Mouse (Mus musculus): ENCODE measurements at regions not wholly inside any gene's neighbourhood (a gene's known extent, or its start where the extent isn't known, plus 50 kb on each side); places are given as distances from the start of the nearest gene placed in this dataset.

DNA sequence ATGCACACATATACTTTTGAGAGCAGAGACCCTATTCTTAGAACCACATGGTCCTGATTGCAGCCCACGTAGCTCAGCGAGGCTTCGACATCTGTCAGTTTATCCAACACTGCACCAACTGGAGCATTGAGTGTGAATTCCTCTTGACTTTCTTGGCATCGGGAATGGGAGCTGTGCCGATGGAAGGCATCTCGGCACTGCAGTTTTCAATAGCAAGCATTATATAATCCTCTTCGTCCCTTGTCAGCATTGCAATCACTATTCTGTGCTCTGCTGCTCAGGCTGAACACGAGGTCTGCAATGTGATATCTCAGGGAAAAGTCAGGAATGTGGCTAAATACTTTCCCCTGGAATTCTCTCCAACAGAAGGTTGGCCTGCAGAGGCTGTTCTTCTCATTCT is 224.6 kb downstream of the Lnpk start:
- DNase-seq (ENCODE audit: low spot score), result no peak

DNA sequence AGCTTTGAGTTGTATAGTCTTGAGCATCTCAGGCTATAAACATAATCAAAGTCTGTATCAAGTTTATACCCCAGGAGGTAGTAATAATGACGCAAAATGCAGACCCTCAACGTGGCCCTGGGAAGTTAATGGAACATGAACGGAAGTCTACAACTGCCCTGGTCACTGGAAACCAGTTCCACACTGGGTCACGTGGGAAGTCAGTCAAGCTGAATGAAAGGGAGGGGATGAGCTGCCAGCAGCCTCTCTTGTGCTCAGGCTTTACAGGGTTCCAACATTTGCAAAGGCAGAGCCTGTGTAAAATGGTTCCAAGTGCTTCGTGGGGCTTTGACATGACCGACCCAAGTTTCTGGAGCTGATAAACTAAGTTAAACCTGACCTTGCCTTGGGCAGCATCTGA is 229.4 kb downstream of the Lnpk start:
- no peak for DNase-seq (ENCODE audit: low spot score)

DNA sequence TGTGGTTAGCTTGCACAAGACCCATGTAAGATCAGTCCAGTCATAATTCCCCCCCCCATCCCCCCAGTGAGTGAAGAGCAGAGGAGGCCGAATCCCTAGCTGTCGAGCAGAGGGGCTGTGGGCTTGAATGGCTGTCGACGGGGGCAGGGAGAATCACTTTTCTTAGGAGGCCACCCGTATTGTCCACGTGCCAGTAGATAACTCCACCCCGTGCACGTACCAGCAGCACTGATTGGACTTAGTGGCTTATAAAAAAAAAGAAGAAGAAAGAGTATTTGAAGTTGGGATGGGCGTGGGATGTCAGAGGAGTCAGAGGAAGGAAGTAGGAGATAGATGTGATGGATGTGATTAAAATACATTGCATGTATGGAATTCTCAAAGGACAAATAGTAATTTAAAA is 272.9 kb downstream of the Lnpk start:
- no peak for DNase-seq (ENCODE audit: low spot score)

DNA sequence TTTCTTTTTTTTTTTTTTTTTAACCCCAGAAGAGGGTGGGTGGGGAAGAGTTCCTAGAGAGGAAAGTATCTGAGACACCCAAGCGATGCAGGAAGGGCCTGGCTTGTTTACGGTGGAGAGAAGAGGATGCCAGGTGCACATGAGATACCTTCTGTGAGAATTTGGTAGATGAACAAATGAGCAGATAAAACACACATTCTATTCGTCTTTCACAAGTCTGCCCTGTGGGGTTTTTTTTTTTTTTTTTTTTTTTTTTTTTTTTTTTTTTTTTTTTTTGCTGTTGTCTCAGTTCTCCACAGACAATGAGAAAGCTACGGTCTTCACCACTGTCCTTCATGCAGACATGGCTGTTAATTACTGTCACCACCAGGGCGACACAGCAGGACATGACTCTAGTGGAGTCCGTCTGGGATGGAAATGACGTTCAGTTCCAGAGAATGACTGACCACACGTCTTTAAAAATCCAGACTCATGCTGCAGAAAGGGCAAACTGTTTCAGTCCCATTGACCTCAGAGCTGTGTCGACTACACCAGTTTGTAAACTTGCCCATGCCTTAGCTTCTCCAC is 278.3 kb downstream of the Lnpk start:
- DNase-seq (ENCODE audit: low spot score), result peak; percentile 42

DNA sequence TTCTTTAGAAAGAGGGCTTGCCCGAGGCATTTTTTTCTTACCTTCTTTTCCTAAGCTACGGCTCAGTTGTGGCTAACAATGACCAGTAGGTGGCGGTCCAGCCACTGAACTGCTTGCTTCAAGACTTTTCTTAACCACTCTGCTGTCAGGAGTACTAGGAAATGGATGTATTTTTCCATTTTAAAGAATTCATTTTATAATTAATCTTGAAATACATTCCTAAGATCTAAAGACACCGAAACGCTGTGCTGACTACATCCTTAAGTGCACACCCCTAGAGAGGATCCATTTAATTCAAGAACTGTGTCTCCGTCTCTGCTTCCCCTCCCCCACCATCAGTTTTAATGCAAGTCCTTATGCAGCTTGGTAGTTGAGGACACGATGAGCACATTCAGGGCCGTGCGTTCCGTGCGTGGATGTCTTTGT is 278.9 kb downstream of the Lnpk start:
- peak; percentile 89 for DNase-seq (ENCODE audit: low spot score)

DNA sequence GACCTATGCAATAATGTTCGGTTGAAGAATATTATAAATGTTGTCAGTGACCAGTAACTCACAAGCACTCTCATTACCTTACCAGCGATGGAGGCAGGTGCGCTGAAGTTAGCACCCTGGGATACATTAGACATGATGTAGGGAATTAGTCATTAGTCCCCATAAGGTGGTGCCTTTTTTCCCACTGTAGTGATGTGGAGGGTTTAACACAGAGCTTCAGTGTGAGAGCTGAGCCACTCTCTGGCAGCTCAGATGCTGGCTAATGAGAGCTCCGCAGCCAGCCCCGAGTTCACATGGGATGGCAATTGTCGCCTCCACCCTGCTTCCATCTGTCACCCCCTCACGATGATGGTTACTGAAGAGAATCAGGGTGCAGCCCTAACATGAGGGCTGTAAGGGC is 286.6 kb downstream of the Lnpk start:
- DNase-seq (ENCODE audit: low spot score), result no peak

DNA sequence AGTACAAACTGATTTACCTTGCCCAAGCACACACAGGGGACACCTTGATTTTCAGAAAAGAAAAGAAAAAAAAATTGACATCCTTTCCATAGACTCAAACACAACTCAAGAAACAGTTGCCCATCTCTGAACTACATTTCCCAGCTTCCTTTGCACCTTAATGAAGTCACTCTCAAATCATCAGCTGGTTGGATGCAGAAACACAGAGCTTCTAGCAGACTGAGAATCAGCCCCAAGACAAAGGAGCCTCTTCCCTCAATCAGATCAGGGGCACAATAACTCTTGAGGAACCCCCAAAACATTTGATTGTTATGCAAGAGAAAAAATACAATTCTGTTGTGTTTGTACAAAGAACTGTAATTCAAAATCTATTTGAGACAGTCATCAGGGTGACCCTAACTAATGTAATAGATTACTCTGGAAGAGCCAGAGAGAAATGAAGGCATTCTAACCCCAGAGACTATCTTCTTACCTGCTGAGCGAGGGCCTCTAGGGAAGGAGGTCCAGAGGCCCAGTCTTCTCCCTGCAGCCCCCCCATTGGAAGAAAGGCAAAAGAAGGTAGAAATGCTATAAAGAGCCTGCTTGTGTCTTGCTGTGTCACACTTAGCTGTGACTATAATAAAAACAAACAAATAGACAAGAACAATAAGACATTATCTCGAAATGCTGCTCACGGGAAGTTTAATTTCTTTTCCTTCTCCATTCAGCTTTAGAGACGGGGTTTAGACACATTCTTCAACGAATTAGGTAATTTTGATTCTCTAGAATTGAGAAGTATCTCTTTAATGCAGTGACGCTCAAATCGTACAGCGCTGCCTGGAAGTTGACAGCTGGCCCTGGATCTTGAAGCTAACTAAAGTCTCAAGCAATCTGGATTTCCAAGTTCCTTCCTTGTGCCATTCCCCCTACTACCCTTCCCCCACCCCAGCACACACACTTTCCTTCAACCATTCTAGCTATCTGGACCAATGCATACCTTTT is 287.5 kb downstream of the Lnpk start:
- peak; percentile 64 for DNase-seq (ENCODE audit: low spot score)

DNA sequence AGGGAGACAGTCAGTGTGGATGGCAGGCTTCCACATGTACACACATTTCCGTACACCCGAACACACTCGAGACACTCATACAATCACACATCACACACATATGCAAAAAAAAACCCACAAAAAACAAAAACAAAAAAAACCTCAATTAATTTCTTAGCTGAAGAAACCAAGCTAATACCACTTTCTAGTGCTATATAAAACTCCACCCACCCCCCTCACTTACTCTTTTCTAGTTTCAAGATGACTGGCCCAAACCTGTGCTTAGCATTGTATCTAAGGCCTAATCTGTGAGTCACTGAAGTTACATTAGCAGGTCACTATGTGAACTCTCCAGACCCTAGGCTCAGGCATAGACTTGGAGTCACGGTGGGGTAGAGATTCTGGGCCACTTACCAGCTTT is 293.6 kb downstream of the Lnpk start:
- DNase-seq (ENCODE audit: low spot score), result no peak

DNA sequence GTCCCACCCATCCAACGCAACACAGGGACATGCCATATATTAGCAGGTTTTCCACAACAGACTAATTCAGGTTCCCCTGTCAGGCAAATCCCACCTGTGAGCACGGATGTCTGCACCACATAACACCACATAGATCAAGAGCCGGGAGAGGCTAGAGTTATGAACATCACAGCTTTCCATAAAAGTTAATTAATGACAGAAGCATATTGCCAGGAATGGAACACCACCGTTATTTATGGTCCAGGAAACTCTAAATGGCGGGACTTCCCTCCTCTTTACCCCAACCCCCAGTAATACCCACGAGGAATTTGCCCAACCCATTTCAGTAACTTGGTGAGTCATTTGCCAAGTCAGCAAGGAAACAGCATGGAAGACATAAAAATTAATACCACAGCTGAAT is 314.3 kb downstream of the Lnpk start:
- no peak for DNase-seq (ENCODE audit: low spot score)

DNA sequence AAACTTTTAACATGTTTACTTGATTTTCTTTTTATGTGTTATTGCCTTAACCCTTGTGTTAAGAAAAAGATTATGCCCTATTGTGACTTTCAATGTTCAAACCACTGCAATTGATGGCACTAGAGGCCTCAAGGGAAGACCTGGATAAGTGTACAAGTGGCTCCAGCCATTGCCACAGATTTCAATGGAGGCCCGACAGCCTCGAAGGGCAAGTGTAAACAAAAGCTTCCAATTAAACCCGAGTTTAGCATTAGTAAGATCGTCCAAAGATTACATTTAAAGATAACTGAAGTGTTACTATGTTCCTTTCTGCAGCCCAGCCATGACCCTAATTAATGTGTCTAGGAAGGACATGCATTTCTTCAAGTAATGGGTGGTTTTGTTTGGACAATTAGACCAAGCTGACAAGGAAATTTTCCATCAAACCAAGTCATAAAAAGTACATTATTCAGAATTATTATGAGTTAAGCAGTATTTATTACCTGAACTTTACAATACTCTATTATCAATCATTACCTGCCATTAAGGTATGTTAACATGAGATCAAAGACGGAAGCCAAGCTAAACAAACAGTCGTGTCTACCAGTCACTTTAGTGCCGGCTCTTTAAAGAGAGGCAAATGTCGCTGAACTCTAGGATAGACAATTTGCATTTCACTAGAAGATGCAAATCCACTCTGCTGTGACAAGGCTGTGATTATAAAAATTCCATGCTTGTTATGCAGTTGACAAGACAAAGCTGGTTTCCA is 322.0 kb downstream of the Lnpk start:
- DNase-seq (ENCODE audit: low spot score), result no peak

DNA sequence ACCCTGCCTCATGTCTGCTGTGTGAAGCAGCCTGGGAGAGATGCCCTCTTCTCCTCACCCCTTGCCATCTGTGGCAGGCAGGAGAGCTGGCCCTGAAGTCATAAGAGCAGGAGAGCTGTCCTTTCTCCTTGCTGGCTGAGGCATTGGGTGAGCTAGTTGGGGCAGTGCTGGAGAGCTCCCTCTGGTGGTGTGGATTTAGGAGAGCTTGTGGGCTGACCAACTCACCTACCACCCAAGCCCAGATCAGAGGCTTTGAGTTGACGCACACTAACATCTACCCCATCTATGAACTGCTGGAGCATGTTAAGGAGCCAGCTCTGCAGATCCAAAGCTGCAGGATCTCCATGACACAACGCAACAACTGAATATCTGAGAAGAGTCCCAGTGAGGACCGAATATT is 331.7 kb downstream of the Lnpk start:
- no peak for DNase-seq (ENCODE audit: low spot score)

DNA sequence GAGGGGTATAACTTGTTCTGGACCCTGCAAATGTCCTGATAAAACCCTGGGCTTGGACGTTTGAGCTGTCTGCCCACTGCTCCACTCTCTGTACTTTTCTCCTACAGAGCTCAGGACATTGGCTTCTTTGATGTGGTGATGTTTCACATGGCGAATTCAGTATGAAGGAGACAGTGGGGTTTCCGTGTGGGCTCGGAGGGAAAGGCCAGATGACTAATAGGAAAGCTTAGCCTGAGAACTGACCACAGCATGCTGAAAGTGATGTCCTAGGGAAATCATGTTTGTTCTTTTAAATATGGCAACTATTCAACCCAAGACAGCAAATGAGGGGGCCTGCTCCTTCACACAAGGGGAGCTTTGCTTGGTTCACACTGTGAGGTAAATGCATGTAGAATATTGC is 332.6 kb downstream of the Lnpk start:
- no peak for DNase-seq (ENCODE audit: low spot score)

DNA sequence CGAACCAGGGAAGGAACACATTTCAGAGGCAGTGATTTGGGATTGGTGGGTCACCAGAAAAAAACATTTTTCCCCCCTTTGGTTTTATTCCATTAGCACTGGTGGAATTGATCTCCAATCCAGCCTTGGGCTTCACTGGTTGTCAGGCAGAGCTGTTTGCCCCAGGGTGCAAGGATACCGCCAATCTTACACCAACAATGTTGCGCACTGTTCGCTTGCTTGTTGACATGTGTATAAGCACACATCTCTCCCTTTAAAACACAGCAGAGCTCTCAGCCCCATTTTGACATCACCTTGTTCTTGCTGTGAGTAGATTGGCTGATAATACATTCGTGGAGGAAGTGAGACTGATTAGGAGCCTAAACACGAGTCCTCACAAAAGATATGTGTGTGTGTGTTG is 333.1 kb upstream of the Atp5g3 start:
- no peak for DNase-seq (ENCODE audit: low spot score)

DNA sequence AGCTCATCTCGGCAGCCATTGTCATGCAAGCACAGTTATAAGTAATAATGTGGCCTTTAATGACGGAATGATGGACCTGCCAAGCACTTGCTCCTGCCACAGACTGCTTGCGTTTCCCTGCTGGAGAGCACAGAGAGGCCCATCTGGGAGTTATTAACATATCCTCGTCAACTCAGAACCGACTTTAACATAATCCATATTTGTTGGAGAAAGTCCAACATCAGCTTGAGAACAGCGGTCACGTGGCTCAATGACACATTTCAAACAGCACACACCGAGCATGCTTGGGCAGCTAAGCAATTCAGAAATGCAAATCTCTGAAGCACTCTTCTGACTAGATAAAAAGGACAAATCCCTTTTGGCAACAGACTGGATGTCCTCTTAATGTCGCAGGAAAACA is 332.7 kb upstream of the Atp5g3 start:
- no peak for DNase-seq (ENCODE audit: low spot score)

DNA sequence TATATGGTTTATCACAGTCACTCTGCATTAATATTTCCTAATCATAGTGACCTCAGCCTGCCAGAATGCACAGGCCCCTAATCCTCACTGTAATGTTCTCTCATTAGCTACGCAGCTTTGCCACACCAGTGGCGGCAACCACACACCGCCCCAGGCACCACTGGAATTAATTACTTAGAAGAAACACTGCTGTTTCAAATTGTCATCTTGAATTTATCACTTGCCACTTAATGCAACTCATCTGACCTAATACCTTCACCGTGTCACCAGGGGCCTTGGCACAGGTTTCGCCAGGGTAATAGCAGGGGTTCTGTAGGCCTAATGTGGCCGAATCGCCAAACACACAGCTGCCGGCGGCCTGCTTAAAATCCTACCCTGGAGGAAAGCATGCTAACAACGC is 328.5 kb upstream of the Atp5g3 start:
- peak; percentile 55 for DNase-seq (ENCODE audit: low spot score)

DNA sequence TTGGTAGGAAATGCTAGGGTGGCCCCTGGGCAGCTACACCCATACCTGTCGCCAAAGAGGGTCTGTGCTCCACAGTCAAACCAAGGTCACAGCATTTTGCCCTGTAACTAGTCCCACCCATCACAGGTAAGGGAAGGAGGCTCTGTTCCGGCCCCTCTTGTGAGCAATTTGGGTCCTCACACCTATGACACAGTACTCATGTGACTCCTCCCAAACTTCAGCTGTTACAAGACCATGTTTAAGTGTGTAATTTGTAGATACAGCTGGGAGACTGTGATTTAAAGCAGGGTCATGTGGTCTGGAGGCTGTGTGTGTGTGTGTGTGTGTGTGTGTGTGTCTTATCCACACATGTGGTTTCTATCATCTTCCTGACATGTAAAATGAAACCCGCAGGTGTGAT is 306.3 kb upstream of the Atp5g3 start:
- DNase-seq (ENCODE audit: low spot score), result no peak

DNA sequence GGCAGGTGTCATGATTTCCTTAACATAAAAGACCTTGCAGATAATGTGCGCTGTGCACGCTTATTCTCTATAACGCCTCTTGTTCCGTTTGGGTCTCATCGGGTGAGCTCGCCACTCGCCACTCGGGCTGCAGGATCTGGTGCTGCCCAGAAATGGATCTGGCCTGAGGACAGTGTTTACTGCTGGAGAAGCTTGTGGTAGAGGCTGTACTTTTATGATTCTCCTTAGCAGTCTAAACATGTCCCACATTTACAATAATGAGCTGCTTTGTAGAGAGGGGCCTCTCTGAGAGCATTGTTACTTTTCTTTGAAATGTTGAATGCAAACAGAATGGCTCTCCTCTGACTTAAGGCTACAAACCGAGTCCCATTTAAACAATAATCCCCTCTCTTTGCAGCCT is 299.1 kb upstream of the Atp5g3 start:
- DNase-seq (ENCODE audit: low spot score), result no peak

DNA sequence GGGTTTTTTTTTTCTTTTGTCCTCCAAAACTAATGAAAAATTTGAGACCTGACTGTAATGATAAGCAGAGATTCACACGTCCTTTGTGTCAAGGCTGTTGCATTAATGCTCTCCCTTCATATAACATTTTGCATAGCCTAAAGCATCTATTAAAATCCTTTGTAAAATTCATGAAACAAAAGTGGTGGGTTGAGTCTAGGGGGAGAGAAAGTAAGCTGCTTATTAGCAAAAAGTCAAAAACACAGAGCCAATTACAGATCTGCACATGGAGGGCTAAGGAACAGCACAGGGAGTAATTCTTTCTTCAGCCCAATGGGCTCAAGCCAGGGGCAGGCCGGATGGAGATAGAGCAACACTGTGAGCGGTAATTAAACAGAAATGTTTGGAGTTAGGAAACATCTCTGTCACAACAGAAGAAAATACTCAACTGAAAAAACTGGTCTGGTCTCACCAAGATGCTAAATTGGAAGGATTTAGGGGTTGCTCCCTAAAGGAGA is 298.3 kb upstream of the Atp5g3 start:
- no peak for DNase-seq (ENCODE audit: low spot score)

DNA sequence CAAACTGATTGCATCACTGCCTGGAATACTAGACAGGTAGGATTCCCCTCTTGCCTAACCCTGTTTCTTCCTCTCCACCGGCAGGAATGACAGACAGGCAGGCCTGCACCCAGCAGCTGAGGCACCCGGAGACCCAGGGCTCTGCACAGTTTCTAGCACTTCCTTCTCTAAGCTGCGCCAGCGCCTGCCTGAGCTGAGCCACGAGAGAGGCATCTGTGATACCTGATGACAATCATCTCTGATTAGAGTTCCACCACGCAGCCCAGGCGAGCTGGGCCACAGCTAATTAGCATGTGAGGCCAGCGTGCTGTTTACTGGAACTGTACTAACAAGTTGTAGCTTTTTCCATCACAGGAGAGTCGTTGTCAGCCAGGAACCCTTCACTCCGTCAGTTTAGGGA is 296.3 kb upstream of the Atp5g3 start:
- DNase-seq (ENCODE audit: low spot score), result no peak

DNA sequence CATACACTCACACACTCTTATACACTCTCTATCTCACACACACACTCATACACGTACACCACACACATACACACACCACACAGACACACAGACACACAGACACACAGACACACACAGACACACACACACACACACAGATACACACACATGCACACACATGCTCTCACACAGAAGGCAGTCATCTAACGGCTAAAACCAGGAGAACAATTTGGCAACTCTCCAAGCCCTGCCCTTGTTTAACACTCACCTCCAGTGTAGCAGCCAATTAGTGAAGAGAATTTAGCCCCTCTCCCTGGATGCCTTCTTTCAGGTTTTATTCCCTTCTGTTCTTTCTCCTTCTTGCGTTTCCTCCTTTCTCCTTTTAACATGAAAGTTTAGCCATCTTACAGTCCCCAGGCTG is 291.6 kb upstream of the Atp5g3 start:
- DNase-seq (ENCODE audit: low spot score), result no peak

DNA sequence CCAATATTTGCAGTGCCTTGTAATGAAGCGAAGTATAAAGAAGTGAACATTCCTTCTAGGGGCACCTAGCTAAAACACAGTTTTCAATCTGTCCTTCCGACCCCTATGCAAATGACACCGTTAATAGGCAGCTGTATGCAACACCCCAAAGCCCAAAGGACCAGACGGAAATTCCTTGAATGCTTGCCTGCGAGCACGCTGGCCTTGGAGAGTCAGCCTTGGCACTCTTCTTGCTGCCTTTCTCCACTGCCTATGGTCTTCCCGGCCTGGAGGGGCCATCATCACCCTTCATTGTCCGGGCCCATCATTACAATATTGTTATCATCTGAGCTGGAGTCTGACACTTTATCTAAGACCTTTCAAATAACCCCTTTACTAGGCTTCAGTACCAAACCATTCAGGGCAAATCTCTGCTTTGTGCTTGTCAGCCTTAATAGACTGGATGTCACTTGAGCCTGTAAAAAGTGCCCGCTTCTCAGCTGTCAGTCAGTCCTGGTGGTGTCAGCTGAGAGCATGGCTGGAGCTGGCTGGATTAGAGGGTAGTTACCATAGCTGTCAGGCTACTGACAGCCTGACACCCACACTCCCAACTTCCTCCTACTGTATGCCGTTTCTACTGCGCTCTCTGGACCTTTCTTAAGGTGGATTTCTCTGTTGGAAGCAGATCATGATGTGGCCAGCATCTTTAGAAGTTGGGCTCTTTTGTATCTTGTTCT is 290.6 kb upstream of the Atp5g3 start:
- DNase-seq (ENCODE audit: low spot score), result no peak

DNA sequence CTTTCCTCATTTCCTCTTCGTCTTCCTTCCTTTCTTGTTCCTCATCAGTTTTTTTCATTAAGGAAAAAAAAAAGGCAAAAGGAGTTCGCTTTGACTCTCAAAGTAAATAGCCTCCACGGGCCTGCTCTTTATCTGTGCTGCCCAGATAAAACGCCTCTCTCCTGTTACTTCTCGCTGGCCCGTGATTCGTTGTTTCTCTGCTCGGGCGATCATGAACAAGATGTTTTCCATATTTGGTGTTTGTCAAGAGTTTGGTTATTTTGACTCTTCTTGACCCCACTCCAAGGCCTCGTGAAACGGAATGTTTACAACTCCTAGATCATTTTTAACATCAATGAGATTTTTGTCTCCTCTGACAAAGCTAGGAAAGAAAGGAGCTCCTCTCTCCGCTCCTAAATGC is 288.4 kb upstream of the Atp5g3 start:
- DNase-seq (ENCODE audit: low spot score), result no peak
